Mouse (Mus musculus): Measurements from ENCODE around the gene Sox2.

- no peak for TF ChIP-seq POLR2A (IDR thresholded peaks at IDR 0.05; ENCODE audit: insufficient read length, low read depth)
- TF ChIP-seq USF1 (IDR thresholded peaks at IDR 0.05; ENCODE audit: low read depth) = no peak
- no peak for TF ChIP-seq MAX (IDR thresholded peaks at IDR 0.05; ENCODE audit: low read depth)
- no peak for TF ChIP-seq MYOG (IDR thresholded peaks at IDR 0.05; ENCODE audit: control insufficient read depth in 1 of 3, insufficient read depth in 1 of 3, insufficient read length in 2 of 3, low read depth in 2 of 3)
- TF ChIP-seq SRF (IDR thresholded peaks at IDR 0.05; ENCODE audit: control insufficient read depth, insufficient read length, low read depth) = no peak
- no peak for TF ChIP-seq TCF12 (IDR thresholded peaks at IDR 0.05; ENCODE audit: insufficient read depth, poor library complexity, severe bottlenecking)
- no peak for TF ChIP-seq MYOD1 (IDR thresholded peaks at IDR 0.05; ENCODE audit: control insufficient read depth in 1 of 3, insufficient read length in 2 of 3, low read depth in 2 of 3)
- TF ChIP-seq TCF3 (IDR thresholded peaks at IDR 0.05; ENCODE audit: insufficient read length, low read depth) = no peak
Observed at GRCm38 (mm10) chr3:34624721-34625270, 25.4 kb upstream of the Sox2 start.

All from myocyte (in vitro differentiated cells).